Mouse (Mus musculus): ENCODE results near the gene H2-T3. TPM values are rescaled to one million over a fixed set of nuclear protein-coding genes. Genes with fewer than 3 reads are reported as not detected.
"Not testable (repeated sequence)": the region's sequence is repeated elsewhere in the genome, so short reads cannot be mapped to it uniquely, and the experiment has no call there.

The H2-T3 gene
- polyA plus RNA-seq, 2 experiments, result not detected

DNA sequence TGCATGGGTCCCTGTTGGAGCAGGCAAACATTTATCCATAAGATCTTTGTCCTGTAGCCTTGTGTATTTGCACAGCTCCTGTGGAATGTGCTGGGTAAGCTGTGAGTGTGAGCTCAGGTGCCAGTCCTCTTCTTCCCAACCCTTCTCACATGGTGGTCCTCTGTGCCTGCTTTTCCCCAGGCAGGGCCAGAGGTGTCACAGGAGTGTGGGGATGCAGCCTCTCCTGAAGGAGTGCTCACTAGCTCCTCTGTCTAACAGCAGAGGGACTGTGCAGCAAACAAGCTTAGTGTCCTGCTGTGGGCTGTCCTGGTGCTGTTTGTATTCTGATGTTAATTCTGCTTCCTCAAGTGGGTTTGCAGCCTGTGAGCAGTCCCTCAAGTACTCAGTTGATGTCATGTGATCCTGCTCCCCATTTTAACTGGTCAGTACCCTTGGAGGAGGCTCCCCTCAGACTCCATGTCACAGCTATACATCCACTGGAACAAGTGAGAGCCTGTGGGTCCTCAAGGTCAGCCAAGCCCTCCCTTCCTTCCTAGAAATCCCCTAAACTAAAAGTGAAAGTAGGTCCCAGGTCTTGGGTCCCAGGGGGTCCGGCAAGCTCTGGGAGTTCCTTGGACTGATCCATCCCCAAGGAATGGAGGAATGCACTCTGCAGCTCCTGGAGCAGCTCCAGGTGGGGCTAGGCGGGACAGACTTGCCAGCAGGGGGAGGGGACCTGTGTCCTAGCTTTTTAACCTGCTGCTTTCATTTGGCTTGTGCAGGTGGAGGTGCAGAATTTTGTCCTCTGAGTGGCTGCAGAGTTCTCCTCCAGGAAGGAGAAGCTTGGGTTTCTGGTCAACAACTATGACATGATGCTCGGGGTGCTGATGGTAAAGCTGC is 35.6 kb downstream of the H2-T3 start:
- peaks cover 35% of the 10 kb centered on the region for H3K27me3 ChIP-seq (ENCODE audit: control insufficient read depth, insufficient read depth, low read length)
- H3K4me3 ChIP-seq (replicated peaks; ENCODE audit: low read length), result no peak overlapping the region
- H3K27ac ChIP-seq (replicated peaks; ENCODE audit: low read depth, low read length), result no peak overlapping the region
- ATAC-seq (ENCODE audit: low FRiP score, low read depth), result no peak
- no peak for TF ChIP-seq POLR2A (IDR thresholded peaks at IDR 0.05; ENCODE audit: borderline replicate concordance, extremely low read depth, insufficient read depth, insufficient read length)
- H3K9ac ChIP-seq (ENCODE audit: low read depth, low read length, severe bottlenecking), result no peak overlapping the region
- H3K36me3 ChIP-seq (ENCODE audit: control insufficient read depth, insufficient read depth, low read length), result no peaks in the 10 kb centered on the region
- no peaks in the 10 kb centered on the region for H3K9me3 ChIP-seq (ENCODE audit: control insufficient read depth, low read length)
- H3K4me1 ChIP-seq (ENCODE audit: control insufficient read depth, insufficient read depth, low read length), result no peaks in the 10 kb centered on the region
- DNase-seq (ENCODE audit: low spot score), result no peak
- 16% methylated on average over 3 of the region's 3 CpGs for WGBS
- no peak overlapping the region for H3K4me2 ChIP-seq (replicated peaks; ENCODE audit: low read depth, low read length, severe bottlenecking)

DNA sequence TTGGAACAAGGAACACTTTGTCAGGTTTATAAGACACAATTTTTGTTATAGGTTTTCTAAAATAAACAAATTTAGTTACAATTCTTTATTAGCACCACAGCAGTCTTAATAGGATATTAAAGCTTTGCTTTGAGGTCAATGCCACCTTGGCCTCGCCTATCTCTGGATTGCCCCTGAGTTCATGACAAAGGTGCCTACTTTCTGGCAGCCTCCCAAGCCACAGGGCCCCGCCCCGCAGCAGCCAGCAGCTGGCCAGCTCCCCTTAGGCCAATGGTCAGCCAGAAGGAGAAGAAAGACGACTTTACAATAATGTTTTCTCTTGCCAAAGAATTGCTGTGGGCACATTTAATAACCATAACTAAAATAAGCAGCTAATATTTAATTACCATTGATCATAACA is 38.9 kb downstream of the H2-T3 start:
- peaks cover 29% of the 10 kb centered on the region for H3K27me3 ChIP-seq (ENCODE audit: control insufficient read depth, insufficient read depth, low read length)
- not testable (repeated sequence) for H3K4me1 ChIP-seq (ENCODE audit: control insufficient read depth, insufficient read depth, low read length); H3K9me3 ChIP-seq (ENCODE audit: control insufficient read depth, low read length); ATAC-seq (ENCODE audit: low FRiP score, low read depth); H3K36me3 ChIP-seq (ENCODE audit: control insufficient read depth, insufficient read depth, low read length); DNase-seq (ENCODE audit: low spot score); H3K27ac ChIP-seq (replicated peaks; ENCODE audit: low read depth, low read length); H3K9ac ChIP-seq (ENCODE audit: low read depth, low read length, severe bottlenecking); H3K4me3 ChIP-seq (replicated peaks; ENCODE audit: low read length); H3K4me2 ChIP-seq (replicated peaks; ENCODE audit: low read depth, low read length, severe bottlenecking)
- 40% methylated on average over 4 of the region's 4 CpGs for WGBS

DNA sequence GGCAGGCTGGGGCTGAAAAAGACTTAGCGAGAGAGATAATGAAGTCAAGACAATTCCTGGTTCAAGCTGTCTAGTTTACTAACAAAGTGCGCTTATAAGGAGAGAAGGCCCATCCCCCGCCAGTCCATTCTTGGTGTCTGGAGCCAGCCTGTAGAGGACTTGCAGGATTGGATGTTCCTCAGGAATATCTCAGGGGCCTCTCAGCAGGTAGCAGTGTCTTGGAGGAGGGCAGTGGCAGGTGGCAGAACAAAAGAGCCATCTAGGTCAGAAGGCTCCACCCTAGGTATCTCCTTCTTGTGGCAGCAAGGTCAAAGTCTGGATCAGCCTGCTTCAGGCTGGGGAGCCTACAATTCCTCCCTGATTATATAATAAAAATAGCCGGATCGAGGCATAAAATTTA is 41.6 kb downstream of the H2-T3 start:
- not testable (repeated sequence) for H3K4me1 ChIP-seq (ENCODE audit: control insufficient read depth, insufficient read depth, low read length); H3K4me3 ChIP-seq (replicated peaks; ENCODE audit: low read length); DNase-seq (ENCODE audit: low spot score); H3K9ac ChIP-seq (ENCODE audit: low read depth, low read length, severe bottlenecking); H3K4me2 ChIP-seq (replicated peaks; ENCODE audit: low read depth, low read length, severe bottlenecking); ATAC-seq (ENCODE audit: low FRiP score, low read depth); H3K27ac ChIP-seq (replicated peaks; ENCODE audit: low read depth, low read length); H3K36me3 ChIP-seq (ENCODE audit: control insufficient read depth, insufficient read depth, low read length); H3K9me3 ChIP-seq (ENCODE audit: control insufficient read depth, low read length)
- 78% methylated on average over 5 of the region's 5 CpGs for WGBS
- peaks cover 30% of the 10 kb centered on the region for H3K27me3 ChIP-seq (ENCODE audit: control insufficient read depth, insufficient read depth, low read length)

DNA sequence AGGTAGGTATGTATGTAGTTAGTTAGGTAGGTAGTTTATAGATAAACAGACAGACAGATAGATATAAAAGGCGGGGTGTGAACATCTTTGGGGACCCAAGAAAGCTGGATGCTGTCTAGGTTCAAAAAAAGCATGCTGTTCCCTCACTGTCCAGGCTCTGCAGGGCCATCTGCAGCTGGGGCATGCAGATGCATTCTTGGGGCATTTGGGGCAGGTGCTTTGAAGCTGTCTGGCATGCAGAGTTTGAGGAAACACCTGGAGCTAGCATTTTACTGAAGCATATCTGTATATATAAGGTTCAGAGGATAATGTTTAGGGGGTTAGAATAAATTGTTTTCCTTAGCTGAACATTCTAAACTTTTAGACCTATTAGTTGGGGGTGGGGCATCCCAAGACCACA is 43.1 kb downstream of the H2-T3 start:
- H3K9me3 ChIP-seq (ENCODE audit: control insufficient read depth, low read length); H3K4me3 ChIP-seq (replicated peaks; ENCODE audit: low read length); H3K4me2 ChIP-seq (replicated peaks; ENCODE audit: low read depth, low read length, severe bottlenecking); H3K27ac ChIP-seq (replicated peaks; ENCODE audit: low read depth, low read length); H3K9ac ChIP-seq (ENCODE audit: low read depth, low read length, severe bottlenecking); H3K4me1 ChIP-seq (ENCODE audit: control insufficient read depth, insufficient read depth, low read length); H3K36me3 ChIP-seq (ENCODE audit: control insufficient read depth, insufficient read depth, low read length); DNase-seq (ENCODE audit: low spot score); ATAC-seq (ENCODE audit: low FRiP score, low read depth): not testable (repeated sequence)
- H3K27me3 ChIP-seq (ENCODE audit: control insufficient read depth, insufficient read depth, low read length), result peaks cover 28% of the 10 kb centered on the region
- 75% methylated on average over 1 of the region's 1 CpGs for WGBS

DNA sequence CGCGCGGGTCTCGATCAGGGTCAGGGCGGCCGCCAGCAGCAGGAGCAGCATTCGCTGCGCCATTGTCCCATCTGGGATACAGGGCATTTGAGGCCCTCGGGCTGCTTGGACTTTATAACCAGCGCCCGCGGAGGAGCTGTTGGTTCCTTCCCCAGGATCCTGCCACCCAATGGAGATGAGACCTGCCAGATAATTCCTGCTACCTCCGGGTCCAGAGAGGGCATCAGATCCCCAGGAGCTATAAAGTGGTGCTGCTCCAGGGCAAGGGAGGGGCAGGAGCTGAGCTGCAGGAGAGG is 44.3 kb downstream of the H2-T3 start:
- not testable (repeated sequence) for H3K27ac ChIP-seq (replicated peaks; ENCODE audit: low read depth, low read length); ATAC-seq (ENCODE audit: low FRiP score, low read depth); H3K4me1 ChIP-seq (ENCODE audit: control insufficient read depth, insufficient read depth, low read length); H3K9me3 ChIP-seq (ENCODE audit: control insufficient read depth, low read length); H3K36me3 ChIP-seq (ENCODE audit: control insufficient read depth, insufficient read depth, low read length); DNase-seq (ENCODE audit: low spot score)
- Histone ChIP-seq H3K4me3 (replicated peaks; ENCODE audit: low read length) (peak overlapping the region; percentile 34), H3K4me2 (replicated peaks; ENCODE audit: low read depth, low read length, severe bottlenecking) (peak overlapping the region; percentile 39), H3K27me3 (ENCODE audit: control insufficient read depth, insufficient read depth, low read length) (peaks cover 28% of the 10 kb centered on the region), H3K9ac (ENCODE audit: low read depth, low read length, severe bottlenecking) (0 out of 2 replicates have a peak overlapping the region, but pooled peaks have one; percentile 31)
- WGBS, result 2% methylated on average over 9 of the region's 13 CpGs
